In genomic region chr10:18198286-18199015, GRCm38 (mm10) we compare ENCODE assay signal across 19 mouse cellular contexts. TPM values are rescaled to one million over a fixed set of nuclear protein-coding genes. Genes with fewer than 3 reads are reported as not detected.
DNase-seq lines count a peak whose midpoint lies in the region.
"Had no signal": no experiment of that assay in that cellular context is flagged by ENCODE, and none has a peak within 500 bp of the region (broad histone marks: within the 10 kb centered on the region; RNA-seq: fewer than 3 reads in every experiment).

No protein-coding gene starts in this region.

- DNase-seq in heart, adult 11 months, result peak; percentile 35
- no peak for DNase-seq in heart, adult 9 months (ENCODE audit: low spot score in 2 of 2)
- DNase-seq in kidney, adult 18-20 months, result peak; percentile 24
- no peak for DNase-seq in kidney, postnatal 4 days
- peak; percentile 59 for DNase-seq in kidney, adult 9 months
- DNase-seq in kidney, postnatal 14 days, result peak; percentile 26
- no peak for DNase-seq in adrenal gland, postnatal 14 days
- DNase-seq in thymus, postnatal 10 days (ENCODE audit: low spot score in 2 of 2), result no peak
- DNase-seq: adrenal gland, adult 8-10 months; adrenal gland, postnatal 36 days; cerebellum, adult 18-20 months; cerebellum, adult 9-10 months; cerebellum, postnatal 14 days; forebrain, postnatal 0 days; gastrocnemius, adult 2 months; gastrocnemius, postnatal 14 days; heart, adult 18-20 months had no signal

RNA-seq across cellular contexts. Expression of gene Ect2l, which starts 12.2 kb away (rescaled TPM):
- not detected in 2 replicates for total RNA-seq in adrenal gland, postnatal 14 days (2021)
- total RNA-seq: adrenal gland, postnatal 36 days; ES-E14; forebrain, postnatal 0 days; gastrocnemius, adult 2 months; heart, postnatal 25 days had no signal

RNA-seq across cellular contexts. Expression of gene Ccdc28a, which starts 36.3 kb away (rescaled TPM):
- total RNA-seq in adrenal gland, postnatal 14 days (2021), result 8.1 and 9.8 TPM in 2 replicates

Comparison
In these comparisons a context has a peak if more than half of its experiments do, and no peak if none do; other contexts are left out.
1. DNase-seq: peak in heart, adult 11 months (single experiment), kidney, adult 18-20 months (single experiment), kidney, adult 9 months (single experiment) and kidney, postnatal 14 days (single experiment); none in heart, adult 9 months (0 of 2), kidney, postnatal 4 days (0 of 2), adrenal gland, postnatal 14 days (single experiment) and thymus, postnatal 10 days (0 of 2).